Mouse (Mus musculus) v-Abl transformed pro-B cells (cell line): Measurements from ENCODE around the gene Alx3.
"Not testable (repeated sequence)": the region's sequence is repeated elsewhere in the genome, so short reads cannot be mapped to it uniquely, and the experiment has no call there.

ENCODE experiments used
- in situ Hi-C, 2 experiments: fragments of 400-800 bp; cut with MboI; formaldehyde crosslinking; loops; one replicate each; pipeline ENCODE4 v1.15.1; 2025; ENCODE audit not compliant: unreplicated experiment in 2 of 2

Alx3 gene

DNA sequence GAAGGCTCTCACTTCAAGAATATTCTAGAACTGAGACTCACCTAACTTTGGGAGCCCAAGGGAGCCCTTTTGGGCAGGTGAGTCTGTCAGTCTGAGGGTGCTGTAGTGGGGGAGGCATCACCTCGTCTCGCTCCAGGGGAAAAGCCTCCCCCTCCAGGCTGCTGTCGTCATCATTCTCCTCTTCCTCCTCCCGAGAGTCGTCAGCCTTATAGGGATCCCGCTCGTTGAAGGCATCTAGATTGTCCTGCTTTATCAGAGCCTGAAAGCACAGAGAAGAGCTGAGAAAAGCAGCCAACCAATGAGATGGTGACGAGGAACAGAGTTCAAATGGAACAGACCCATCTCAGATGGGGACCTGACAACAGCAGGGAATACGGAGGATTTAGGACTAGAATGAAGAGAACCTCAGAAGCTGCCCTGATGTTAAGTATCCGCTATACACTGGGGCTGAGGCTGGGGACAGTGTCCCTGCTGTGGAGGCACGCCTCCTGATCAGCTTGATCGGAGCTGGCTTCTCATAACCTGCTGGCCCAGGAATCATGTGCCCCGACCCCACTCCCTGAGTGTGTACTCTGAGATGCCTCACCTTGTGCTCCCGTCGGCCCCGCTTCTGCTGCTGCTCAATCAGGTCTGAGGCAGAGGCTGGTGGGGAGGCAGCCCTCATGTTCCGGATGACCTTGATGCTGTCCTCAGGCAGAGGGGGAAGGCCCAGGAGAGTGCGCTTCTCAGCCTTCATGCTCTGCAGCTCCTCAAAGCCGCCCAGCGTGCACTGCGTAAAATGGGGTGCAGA lies 26.6 kb downstream of the Alx3 start:
- in situ Hi-C loops, result loop anchor here in 1 of 2 experiments (25.0 kb wide), 1 partner anchor 441 kb away; no protein-coding TSS in a partner anchor

DNA sequence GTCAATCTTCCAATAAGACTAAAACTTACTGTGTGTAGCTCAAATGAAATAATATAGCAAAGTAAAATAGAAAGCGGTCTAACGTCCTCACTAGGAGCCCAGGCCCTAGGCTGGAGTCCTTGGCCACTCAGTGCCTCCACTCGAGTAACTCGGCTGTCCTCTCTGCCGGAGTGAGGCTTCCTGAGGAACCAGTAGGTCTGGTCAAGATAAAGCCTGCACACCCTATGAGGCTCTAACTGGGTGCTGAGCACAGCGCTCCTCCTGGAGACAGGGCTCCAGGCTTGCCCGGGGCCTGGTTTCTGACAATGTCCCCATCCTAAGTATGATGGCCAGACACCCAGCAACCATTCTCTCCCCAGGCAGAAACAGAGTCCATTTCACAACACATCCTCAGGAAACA lies 27.7 kb downstream of the Alx3 start:
- in situ Hi-C loops, result loop anchor here in 1 of 2 experiments (25.0 kb wide), 1 partner anchor 440 kb away; no protein-coding TSS in a partner anchor

DNA sequence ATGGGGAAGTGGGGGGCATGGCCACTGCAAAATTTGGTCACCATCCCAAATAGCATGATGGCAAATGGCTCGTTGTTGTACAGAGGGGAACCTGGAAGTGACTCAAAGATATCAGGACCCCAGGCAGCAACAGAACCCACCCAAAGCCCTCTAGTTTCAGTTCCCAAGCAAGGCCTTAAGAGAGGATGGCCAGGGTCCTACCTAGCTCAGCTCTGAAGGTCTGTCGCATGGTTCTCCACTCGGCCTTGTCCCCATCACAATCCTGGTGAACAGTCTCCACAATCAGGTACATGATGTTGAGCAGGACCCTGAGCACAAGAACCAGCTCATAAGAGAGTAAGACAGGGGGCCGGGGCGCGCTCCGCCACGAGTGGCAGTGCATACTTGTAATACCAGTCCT lies 29.6 kb downstream of the Alx3 start:
- in situ Hi-C loops, result loop anchor here in 1 of 2 experiments (25.0 kb wide), 1 partner anchor 438 kb away; no protein-coding TSS in a partner anchor

DNA sequence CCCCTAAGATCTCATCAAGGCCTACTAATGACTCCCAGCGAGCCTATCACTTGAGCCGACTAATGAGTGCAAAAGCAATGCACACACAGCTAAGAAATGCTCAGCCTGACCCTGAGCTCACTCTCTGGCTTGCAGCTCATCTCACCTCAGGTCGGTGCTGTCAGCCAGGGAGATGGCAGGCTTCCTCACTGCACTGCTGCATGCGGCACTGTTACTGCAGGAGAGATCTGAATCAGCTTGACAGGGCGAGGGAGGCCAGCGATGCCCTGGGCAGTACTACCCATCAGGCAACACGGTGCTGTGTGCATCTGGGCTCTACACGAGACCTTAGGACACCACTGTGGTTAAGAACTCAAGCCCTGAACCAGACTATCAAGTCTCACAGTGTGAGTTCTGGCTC lies 30.7 kb downstream of the Alx3 start:
- in situ Hi-C loops, result loop anchor here in 1 of 2 experiments (5.0 kb wide), 1 partner anchor 57 kb away; no protein-coding TSS in a partner anchor

DNA sequence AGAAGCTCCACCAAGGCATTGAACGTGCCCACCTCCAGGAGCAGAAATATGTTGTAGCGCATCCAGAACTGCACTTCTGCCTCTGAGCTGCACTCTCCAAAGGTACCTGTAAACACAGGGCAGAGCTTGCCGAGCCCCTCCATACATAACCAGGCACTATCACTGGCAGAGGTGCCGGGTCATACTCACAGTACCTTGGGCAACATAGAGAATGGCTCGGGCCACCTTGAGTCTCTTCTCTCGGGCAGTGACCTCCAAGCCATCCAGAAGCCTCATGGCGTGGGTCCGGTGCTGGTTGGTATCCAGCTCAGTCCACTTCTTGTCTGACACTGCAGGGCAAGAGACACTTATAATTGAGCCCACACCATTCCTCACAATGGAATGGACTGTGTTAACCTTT lies 31.9 kb downstream of the Alx3 start:
- in situ Hi-C loops, result loop anchor here in 1 of 2 experiments (5.0 kb wide), 1 partner anchor 56 kb away; no protein-coding TSS in a partner anchor

DNA sequence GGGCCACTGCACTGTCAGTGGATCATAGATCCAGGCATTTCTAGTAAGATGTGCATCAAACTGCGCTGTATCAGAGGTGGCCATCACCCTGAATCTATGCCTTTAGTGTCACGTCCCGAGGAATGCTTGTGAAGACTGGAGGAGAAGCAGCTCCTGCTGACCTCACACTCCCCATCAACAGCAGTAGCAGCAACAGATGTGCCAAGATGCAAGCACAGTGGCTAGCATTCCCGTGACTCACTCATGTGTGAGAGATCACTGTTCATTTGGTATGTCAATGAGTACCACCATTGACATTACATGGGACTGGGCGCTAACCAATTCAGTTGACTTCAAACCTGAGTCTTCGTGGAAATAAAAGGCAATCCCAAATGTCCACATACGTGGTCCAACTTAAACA lies 32.8 kb downstream of the Alx3 start:
- in situ Hi-C loops, result loop anchor here in 1 of 2 experiments (5.0 kb wide), 1 partner anchor 55 kb away; no protein-coding TSS in a partner anchor

DNA sequence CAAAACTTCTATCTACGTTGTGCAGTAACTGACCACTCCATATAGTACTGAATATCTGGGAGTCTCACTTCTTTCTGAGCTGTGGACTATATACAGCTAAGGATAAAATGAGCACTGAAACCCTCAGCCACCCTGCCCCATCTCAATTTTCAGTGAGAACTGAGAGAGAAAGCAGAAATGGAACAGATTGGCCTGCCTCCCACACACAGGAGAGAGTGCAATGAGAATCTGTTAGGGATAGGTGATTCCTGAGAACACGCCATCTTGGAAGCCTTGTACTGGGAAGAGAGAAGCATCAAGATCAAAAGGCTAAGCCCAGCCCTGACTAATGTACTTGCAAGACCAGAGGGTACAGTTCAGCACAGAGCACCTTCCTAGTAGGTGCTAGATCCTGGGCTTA lies 33.7 kb downstream of the Alx3 start:
- in situ Hi-C loops, result loop anchor here in 1 of 2 experiments (5.0 kb wide), 1 partner anchor 54 kb away; no protein-coding TSS in a partner anchor

DNA sequence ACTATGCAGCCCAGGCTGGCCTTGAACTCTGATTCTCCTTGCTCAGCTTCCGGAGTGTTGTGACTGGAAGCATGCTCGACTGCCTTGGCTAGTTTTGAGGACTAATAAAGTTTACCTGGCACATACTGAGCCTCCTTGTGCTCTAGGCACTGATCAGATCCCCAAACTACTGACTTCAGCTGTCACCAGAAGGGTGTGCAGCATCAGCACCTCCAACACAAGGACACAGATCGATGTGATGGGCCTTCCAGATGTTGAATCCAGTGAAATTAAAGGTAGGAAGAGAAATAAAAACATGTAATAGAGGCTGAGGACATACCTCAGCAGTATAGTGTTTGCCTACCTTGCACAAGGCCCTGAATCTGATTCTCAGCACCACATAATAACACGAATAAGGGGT lies 34.6 kb downstream of the Alx3 start:
- in situ Hi-C loops, result loop anchor here in 1 of 2 experiments (5.0 kb wide), 1 partner anchor 53 kb away; no protein-coding TSS in a partner anchor

DNA sequence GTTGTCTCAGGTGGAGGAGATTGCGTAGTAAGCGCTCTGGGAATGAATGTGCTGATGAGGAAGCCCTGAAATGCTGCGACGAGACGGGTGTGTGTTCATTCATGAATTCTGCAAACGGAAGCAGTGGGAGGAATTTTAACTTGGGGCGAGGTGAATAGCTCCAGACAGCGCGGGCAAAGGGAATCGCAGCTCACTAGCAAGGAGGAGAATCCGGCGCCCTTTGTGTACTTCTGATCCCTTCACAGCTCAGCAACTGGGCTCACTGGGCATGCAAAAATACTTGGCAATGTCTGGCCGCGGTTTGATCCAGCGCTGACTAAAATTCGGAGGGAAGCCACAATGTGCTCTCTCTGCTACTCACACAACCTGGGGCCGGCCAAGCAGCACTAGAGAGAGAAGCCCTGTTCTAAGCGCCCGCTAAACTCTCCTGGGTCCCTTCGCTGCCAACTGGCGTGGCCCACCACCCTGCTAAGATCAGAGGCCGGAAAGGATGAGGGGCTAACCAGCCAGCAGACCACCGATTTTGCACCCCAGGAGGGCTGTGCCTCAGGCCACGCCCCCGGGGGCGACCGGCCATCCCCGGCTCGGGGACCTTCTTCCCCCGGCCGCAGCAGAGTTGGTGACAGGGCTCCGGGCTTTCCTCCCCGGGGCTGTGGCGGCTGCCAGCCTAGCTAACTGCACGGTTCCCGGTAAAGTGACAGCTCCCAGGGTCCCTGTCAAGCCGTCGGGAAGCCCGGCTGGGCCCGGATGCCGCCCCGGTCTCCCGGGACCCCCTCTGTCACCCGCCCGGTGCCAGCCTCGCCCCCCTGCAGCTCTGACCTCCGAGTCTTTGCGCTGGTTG lies 36.1 kb downstream of the Alx3 start, which contains the start of gene Gm10961:
Gene Gm10961, plus strand, starts transcription at position 641 of the 841 bp plus-strand sequence.
- in situ Hi-C loops, result no loop called here

DNA sequence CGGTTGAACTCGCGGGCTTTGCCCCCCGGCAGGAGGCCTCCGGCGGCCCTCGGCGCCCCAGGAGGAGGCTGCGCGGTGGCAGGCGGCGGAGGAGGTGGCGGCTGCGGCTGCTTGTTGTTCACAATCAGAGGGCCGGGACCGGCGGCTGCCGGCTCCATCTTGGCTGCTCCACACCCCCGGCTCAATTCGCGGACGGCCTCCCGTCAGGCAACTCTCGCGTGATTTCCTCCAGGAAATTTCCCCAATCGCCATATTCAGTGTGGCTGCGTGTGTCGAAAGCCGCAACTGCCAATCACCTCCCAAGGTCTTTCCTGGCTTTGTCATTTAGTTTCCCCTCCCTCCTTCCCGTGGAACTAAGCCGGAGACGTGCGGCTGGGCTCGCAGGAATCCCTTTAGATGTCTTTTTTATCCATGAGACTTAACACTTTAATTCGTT lies 36.7 kb downstream of the Alx3 start, which contains the start of gene Strip1:
Gene Strip1, minus strand, starts transcription at position 172 of the 436 bp plus-strand sequence.
- in situ Hi-C loops, result no loop called here

DNA sequence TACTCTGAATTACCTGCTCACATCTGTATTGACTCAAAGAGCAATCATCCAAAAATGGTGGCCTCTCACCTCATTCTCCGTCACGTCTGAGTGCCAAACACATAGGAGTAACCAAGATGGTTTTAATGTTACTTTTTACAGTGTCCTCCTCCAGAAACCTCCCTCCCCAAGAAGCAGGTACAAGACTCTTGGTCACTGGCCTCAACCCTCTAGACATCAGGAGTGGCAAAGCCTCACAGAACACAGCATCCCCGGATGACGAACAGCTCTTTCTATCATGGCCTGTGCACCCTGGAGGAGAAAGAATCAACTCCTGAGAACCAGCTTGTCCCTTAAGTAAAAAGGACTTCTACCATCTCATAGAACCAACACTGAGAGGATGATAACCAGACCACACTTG lies 38.0 kb downstream of the Alx3 start:
- in situ Hi-C loops, result no loop called here

DNA sequence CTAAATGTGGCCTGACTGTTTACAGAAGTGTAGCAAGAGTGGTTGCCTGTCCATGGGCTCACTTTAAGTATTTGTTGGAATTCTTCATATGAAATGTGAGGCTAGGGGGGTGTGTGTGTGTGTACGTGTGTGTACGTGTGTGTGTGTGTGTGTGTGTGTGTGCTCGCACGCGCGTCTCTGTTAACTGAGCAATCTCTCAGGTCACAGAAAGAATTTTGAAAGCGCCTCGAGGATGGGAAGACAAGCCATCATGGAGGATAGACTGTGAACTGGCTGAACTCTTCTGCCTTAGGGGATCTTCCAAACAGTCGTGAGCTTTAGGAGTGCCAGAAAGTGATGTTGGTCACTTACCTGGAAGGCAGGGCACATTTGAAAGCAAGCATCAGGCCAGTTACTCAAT lies 39.1 kb downstream of the Alx3 start:
- in situ Hi-C loops, result no loop called here

DNA sequence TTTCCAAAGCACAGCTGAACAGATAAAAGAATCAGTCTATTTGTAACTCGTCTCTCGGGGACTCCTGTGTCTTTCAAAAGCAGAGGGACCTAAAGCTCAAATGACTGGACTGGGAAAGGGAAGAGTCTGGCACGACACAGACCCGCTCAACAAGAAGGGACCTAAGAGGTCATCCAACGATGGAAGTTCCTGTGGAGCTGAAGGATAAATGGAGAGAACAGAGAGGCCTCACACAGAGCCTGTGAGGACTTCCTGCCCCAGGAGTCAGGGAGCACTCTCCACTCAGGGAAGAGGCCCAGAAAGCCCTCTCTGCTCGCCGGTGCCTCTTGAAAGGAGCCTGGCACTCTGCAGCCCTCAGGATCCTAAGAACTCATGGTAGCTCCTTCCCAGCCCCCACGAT lies 41.0 kb downstream of the Alx3 start:
- in situ Hi-C loops, result no loop called here

DNA sequence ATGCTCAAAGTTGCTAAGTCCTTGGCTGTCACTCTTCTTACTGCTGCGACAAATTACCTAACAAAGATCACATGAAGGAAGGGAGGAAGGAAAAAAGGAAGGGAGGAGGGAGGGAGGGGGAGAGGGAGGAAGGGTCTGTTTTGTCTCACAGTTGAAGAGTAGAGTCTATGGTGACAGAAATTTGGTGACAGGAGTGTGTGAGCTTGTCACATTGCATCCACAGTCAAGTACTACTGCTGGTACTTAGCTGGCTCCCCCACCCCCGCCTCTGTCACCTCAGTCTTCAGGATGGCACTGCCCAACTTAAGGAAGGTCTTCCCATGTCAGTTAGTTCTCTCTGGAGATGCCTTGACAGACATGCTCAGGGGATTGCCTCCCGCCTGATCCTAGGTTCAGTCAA lies 41.4 kb downstream of the Alx3 start:
- in situ Hi-C loops, result no loop called here

DNA sequence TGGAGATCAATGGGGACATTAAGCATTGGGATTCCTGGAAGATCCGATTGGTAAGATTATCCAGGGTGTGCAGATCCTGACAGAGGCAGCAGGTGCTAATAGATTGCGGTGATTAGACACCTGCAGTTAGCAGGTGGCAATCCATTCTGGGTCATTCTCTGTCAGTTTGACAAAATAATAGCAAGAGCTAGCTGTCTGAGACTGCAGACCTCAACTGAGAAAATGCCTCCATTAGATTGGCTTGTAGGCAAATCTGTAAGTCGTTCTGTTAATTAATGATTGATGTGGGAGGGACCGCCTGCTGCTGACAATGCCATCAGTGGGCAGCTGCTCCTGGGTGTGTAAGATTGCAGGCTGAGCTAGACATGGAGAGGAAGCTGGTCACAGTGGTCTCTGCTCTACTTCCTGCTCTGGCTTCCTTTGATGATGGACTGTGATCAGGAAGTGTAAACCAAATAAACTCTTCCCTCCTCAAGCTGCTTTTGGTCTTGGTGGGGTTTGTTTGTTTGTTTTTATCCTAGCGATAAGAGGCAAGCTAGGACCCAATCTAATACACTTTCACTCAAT lies 42.9 kb downstream of the Alx3 start:
- in situ Hi-C loops, result no loop called here

DNA sequence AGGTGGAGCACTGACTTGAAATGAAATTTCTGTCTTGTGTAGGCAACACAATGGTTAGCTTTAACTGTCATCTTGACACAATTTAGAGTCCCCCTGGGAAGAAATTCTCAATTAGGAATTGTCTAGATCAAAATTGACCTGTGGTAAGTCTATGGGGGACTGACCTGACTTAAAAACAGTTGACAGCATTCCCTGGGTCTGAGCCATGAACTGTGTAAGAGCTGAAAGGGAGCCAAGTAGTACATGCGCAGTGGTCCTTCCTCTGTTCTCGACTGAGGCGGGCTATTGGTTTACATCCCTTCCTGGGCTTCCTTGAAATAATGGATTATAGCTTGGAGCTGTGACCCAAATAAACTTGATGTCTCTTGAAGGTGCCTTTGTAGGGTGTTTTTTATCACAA lies 52.1 kb downstream of the Alx3 start:
- in situ Hi-C loops, result no loop called here

DNA sequence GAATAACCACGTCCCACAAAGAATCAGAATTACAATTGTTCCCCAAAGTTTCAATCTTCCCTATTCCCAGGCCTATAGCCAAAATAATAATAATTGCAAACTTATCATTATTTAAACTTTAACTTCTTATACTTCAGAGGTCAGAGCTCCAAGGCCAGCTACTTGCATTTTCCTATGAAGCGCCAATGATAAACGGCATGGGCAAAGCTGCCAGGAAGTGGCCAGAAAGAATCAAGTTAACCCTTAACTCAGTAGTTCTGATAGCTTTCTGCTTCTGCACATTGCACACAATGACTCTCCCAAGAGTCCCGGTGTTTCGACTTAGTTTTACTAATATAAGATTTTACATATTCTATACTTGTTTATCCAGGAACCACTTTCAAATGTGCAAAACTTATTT lies 55.4 kb downstream of the Alx3 start:
- in situ Hi-C loops, result not testable (repeated sequence)

DNA sequence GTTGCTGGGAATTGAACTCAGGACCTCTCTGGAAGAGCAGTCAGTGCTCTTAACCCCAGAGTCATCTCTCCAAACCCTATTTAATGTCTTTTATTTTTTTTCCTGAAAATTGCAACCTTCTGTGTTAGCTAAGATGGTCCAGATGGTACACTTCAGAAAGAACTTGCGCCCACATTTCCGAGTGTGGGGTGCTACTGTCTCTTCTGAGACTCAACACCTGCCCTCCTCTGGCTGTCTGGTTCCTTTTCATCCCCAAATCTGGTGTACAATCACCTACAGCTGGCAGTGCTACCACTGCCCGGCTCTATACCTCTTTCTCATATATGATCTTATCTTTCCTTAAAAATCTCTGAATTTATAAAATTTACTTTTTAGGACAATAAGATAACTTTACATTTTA lies 58.1 kb downstream of the Alx3 start:
- in situ Hi-C loops, result no loop called here

DNA sequence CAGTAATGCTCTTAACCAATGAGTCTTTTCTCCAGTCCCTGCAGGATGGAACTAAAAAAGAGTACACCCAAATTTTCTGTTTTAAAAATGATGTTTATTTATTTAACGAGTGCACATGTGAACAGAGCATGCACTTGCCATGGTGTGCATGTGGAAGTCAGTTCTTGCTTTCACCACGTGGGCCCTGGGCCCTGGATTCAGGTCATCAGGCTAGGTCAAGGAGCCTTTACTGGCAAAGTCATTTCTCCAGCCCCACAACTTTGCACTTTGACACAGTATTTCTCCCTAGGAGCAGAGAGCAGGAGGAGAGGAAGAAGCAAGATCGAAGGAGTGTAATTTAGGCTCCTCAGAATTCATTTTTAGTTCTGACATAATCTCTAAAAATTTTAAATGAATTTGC lies 60.0 kb downstream of the Alx3 start:
- in situ Hi-C loops, result loop anchor here in 1 of 2 experiments (5.0 kb wide), 1 partner anchor 207 kb away; no protein-coding TSS in a partner anchor
